Mouse (Mus musculus) limb, embryonic 14.5 days (tissue): ENCODE measurements around the gene Kpna3. TPM values are rescaled to one million over a fixed set of nuclear protein-coding genes. Genes with fewer than 3 reads are reported as not detected.

Source experiments
- ATAC-seq: fragments of 200-750 bp; cut with Nextera tagmentation; 2 replicates; pipeline ENCODE4 v1.8.0; 2017; ENCODE audit warnings: low read depth, moderate number of reproducible peaks, moderate TSS enrichment; ENCODE audit not compliant: low FRiP score
- DNase-seq: peaks from one replicate; pipeline ENCODE4 v3.0.0-alpha.2; 2015; ENCODE audit warnings: low spot score
- H3K27ac ChIP-seq: fragments of 300-500 bp; sonication (generic); replicated peaks from 2 replicates; pipeline ENCODE4 v1.5.1; 2014; ENCODE audit warnings: low read depth, mild to moderate bottlenecking, low read length, moderate library complexity, mixed read lengths
- H3K27me3 ChIP-seq: fragments of 300-500 bp; sonication (generic); 2 replicates; pipeline ENCODE4 v1.6.1; 2014; ENCODE audit warnings: low read length, mixed read lengths; ENCODE audit not compliant: control insufficient read depth, insufficient read depth
- H3K36me3 ChIP-seq: fragments of 300-500 bp; sonication (generic); 2 replicates; pipeline ENCODE4 v1.6.1; 2014; ENCODE audit warnings: mild to moderate bottlenecking, low read length, moderate library complexity, mixed read lengths; ENCODE audit not compliant: control insufficient read depth, insufficient read depth
- H3K4me1 ChIP-seq: fragments of 300-500 bp; sonication (generic); 2 replicates; pipeline ENCODE4 v1.6.1; 2014; ENCODE audit warnings: antibody characterized with exemption, low read length, mixed read lengths; ENCODE audit not compliant: control insufficient read depth, insufficient read depth
- H3K4me2 ChIP-seq: fragments of 300-500 bp; sonication (generic); replicated peaks from 2 replicates; pipeline ENCODE4 v1.6.1; 2014; ENCODE audit warnings: low read depth, mild to moderate bottlenecking, low read length, moderate library complexity; ENCODE audit not compliant: severe bottlenecking
- H3K4me3 ChIP-seq: fragments of 300-500 bp; sonication (generic); replicated peaks from 2 replicates; pipeline ENCODE4 v1.5.1; 2014; ENCODE audit warnings: low read length
- H3K9ac ChIP-seq: fragments of 300-500 bp; sonication (generic); 2 replicates; pipeline ENCODE4 v1.6.1; 2014; ENCODE audit warnings: mild to moderate bottlenecking, low read depth, low read length, moderate library complexity; ENCODE audit not compliant: severe bottlenecking
- H3K9me3 ChIP-seq: fragments of 300-500 bp; sonication (generic); 2 replicates; pipeline ENCODE4 v1.6.1; 2016; ENCODE audit warnings: low read length; ENCODE audit not compliant: control insufficient read depth
- POLR2A ChIP-seq: fragments of 200-500 bp; IDR thresholded peaks from 2 replicates; pipeline ENCODE4 v1.8.0; 2012; ENCODE audit warnings: inconsistent platforms, mild to moderate bottlenecking, moderate library complexity, borderline replicate concordance; ENCODE audit not compliant: insufficient read depth, insufficient read length; ENCODE audit errors: extremely low read depth
- WGBS: fragments of 180-500 bp; shearing (Covaris S2); extraction: QIAGEN DNeasy Blood & Tissue Kit; methylation state at CpG from one replicate; pipeline ENCODE4 v1.1.7; 2014; 5-methylcytosine and 5-hydroxymethylcytosine counted together
- polyA plus RNA-seq, 2 experiments: library from polyadenylated mRNA; depleted of rRNA in 1 of 2; stranded (reverse) in 1 of 2; unstranded in 1 of 2; fragments of >200 nt; fragmentation: Nextera tagmentation in 1 of 2; extraction: Ambion mirVana in 1 of 2; gene quantifications; 2 replicates each; pipeline versions ENCODE4 v1.2.1 to v1.2.3; 2012 to 2014

Gene Kpna3
- polyA plus RNA-seq, 2 experiments = 30.8 to 53.0 TPM

GRCm38 (mm10) chr14:61452481-61452880 lies 12.8 kb upstream of the Kpna3 start:
- H3K9ac ChIP-seq = no peak overlapping the region
- DNase-seq (no peak), ATAC-seq (no peak)
- TF ChIP-seq POLR2A = no peak
- H3K27me3 ChIP-seq = no peaks in the 10 kb centered on the region
- H3K4me3 ChIP-seq = no peak overlapping the region
- no peaks in the 10 kb centered on the region for H3K4me1 ChIP-seq
- 46% methylated on average over 6 of the region's 6 CpGs for WGBS
- H3K27ac ChIP-seq = no peak overlapping the region
- H3K4me2 ChIP-seq = no peak overlapping the region
- H3K36me3 ChIP-seq = no peaks in the 10 kb centered on the region
- H3K9me3 ChIP-seq = no peaks in the 10 kb centered on the region

GRCm38 (mm10) chr14:61447775-61448174 lies 8.1 kb upstream of the Kpna3 start:
- H3K4me1 ChIP-seq = no peaks in the 10 kb centered on the region
- 90% methylated on average over 6 of the region's 6 CpGs for WGBS
- H3K27ac ChIP-seq = no peak overlapping the region
- DNase-seq (no peak), ATAC-seq (no peak)
- H3K9me3 ChIP-seq = no peaks in the 10 kb centered on the region
- H3K4me3 ChIP-seq = no peak overlapping the region
- no peak overlapping the region for H3K4me2 ChIP-seq
- no peaks in the 10 kb centered on the region for H3K36me3 ChIP-seq
- H3K9ac ChIP-seq = no peak overlapping the region
- TF ChIP-seq POLR2A = no peak
- H3K27me3 ChIP-seq = no peaks in the 10 kb centered on the region

GRCm38 (mm10) chr14:61439141-61439660 lies 473 bp downstream of the Kpna3 start:
- no peak for DNase-seq
- H3K4me3 ChIP-seq = peak overlapping the region; percentile 90
- peak overlapping the region; percentile 95 for H3K27ac ChIP-seq
- no peaks in the 10 kb centered on the region for H3K36me3 ChIP-seq
- H3K4me1 ChIP-seq = peaks cover 4% of the 10 kb centered on the region; the same call in 1 of the 2 replicates
- H3K4me2 ChIP-seq = peak overlapping the region; percentile 64
- no peak for TF ChIP-seq POLR2A
- peak overlapping the region; percentile 90 for H3K9ac ChIP-seq
- no peaks in the 10 kb centered on the region for H3K27me3 ChIP-seq
- peak; percentile 53 for ATAC-seq
- 1% methylated on average over 14 of the region's 62 CpGs for WGBS
- no peaks in the 10 kb centered on the region for H3K9me3 ChIP-seq

GRCm38 (mm10) chr14:61438171-61438945 lies 1.3 kb downstream of the Kpna3 start:
- DNase-seq = peak; percentile 30

GRCm38 (mm10) chr14:61436866-61437265 lies 2.8 kb downstream of the Kpna3 start:
- no peak for ATAC-seq
- H3K4me2 ChIP-seq = no peak overlapping the region
- H3K4me3 ChIP-seq = no peak overlapping the region
- H3K9ac ChIP-seq = no peak overlapping the region
- WGBS = 88% methylated on average over 2 of the region's 2 CpGs
- H3K27me3 ChIP-seq = no peaks in the 10 kb centered on the region
- peaks cover 4% of the 10 kb centered on the region; the same call in 1 of the 2 replicates for H3K4me1 ChIP-seq
- no peak for TF ChIP-seq POLR2A
- no peaks in the 10 kb centered on the region for H3K36me3 ChIP-seq
- no peak overlapping the region for H3K27ac ChIP-seq
- no peaks in the 10 kb centered on the region for H3K9me3 ChIP-seq
- no peak for DNase-seq

More at GRCm38 (mm10) chr14:61438171-61438945, 1.3 kb downstream of the Kpna3 start:
- peak overlapping the region; percentile 90 for H3K4me3 ChIP-seq
- peak overlapping the region; percentile 90; the same call in 1 of the 2 replicates for H3K9ac ChIP-seq
- H3K9me3 ChIP-seq = no peaks in the 10 kb centered on the region
- H3K36me3 ChIP-seq = no peaks in the 10 kb centered on the region
- H3K4me2 ChIP-seq = peak overlapping the region; percentile 64
- H3K4me1 ChIP-seq = peaks cover 4% of the 10 kb centered on the region; the same call in 1 of the 2 replicates
- no peak for ATAC-seq
- 32% methylated on average over 3 of the region's 3 CpGs for WGBS
- H3K27ac ChIP-seq = no peak overlapping the region
- TF ChIP-seq POLR2A = no peak
- H3K27me3 ChIP-seq = no peaks in the 10 kb centered on the region
